Mouse (Mus musculus) lung, embryonic 14.5 days (tissue): Measurements from ENCODE around the gene Ltbp3. TPM values are rescaled to one million over a fixed set of nuclear protein-coding genes. Genes with fewer than 3 reads are reported as not detected.

Experiments used
- ATAC-seq: fragments of 200-750 bp; cut with Nextera tagmentation; 2 replicates; pipeline ENCODE4 v1.8.0; 2017; ENCODE audit warnings: mild to moderate bottlenecking, moderate TSS enrichment, moderate library complexity; ENCODE audit not compliant: insufficient read depth
- DNase-seq: peaks from one replicate; pipeline ENCODE4 v3.0.0-alpha.2; 2015
- H3K27ac ChIP-seq: fragments of 300-500 bp; sonication (generic); 2 replicates; pipeline ENCODE4 v1.5.1; 2014; ENCODE audit warnings: low read depth, mild to moderate bottlenecking, moderate library complexity
- H3K27me3 ChIP-seq: fragments of 300-500 bp; sonication (generic); 2 replicates; pipeline ENCODE4 v1.6.1; 2014; ENCODE audit warnings: low read length, control low read depth; ENCODE audit not compliant: insufficient read depth
- H3K36me3 ChIP-seq: fragments of 300-500 bp; sonication (generic); 2 replicates; pipeline ENCODE4 v1.6.1; 2014; ENCODE audit warnings: control low read depth; ENCODE audit not compliant: insufficient read depth
- H3K4me1 ChIP-seq: fragments of 300-500 bp; sonication (generic); 2 replicates; pipeline ENCODE4 v1.6.1; 2014; ENCODE audit warnings: antibody characterized with exemption, control low read depth; ENCODE audit not compliant: insufficient read depth
- H3K4me2 ChIP-seq: fragments of 300-500 bp; sonication (generic); 2 replicates; pipeline ENCODE4 v1.6.1; 2014; ENCODE audit warnings: mild to moderate bottlenecking
- H3K4me3 ChIP-seq: fragments of 300-500 bp; sonication (generic); 2 replicates; pipeline ENCODE4 v1.5.1; 2014; ENCODE audit warnings: low read depth, low read length
- H3K9ac ChIP-seq: fragments of 300-500 bp; sonication (generic); 2 replicates; pipeline ENCODE4 v1.6.1; 2014
- H3K9me3 ChIP-seq: fragments of 300-500 bp; sonication (generic); 2 replicates; pipeline ENCODE4 v1.6.1; 2016; ENCODE audit warnings: low read depth, low read length, control low read depth
- CTCF ChIP-seq: IDR thresholded peaks from 2 replicates; pipeline ENCODE4 v1.5.1; 2016; ENCODE audit warnings: antibody characterized with exemption, low read depth
- WGBS: fragments of 180-500 bp; shearing (Covaris S2); extraction: QIAGEN DNeasy Blood & Tissue Kit; methylation state at CpG from one replicate; pipeline ENCODE4 v1.1.7; 2014; 5-methylcytosine and 5-hydroxymethylcytosine counted together
- polyA plus RNA-seq: library from polyadenylated mRNA; unstranded; fragments of >200 nt; fragmentation: Nextera tagmentation; extraction: Ambion mirVana; gene quantifications from 2 replicates; pipeline ENCODE4 v1.2.1, GENCODE M21; 2014

Ltbp3 gene
- polyA plus RNA-seq, 1 experiment from 2014 or later, result 51.8 TPM

GRCm38 (mm10) chr19:5803041-5803880, 62.6 kb downstream of the Ltbp3 start:
- ATAC-seq, result peak; percentile 96
- Histone ChIP-seq H3K27ac (peak overlapping the region; percentile 99), H3K9ac (peak overlapping the region; percentile 88), H3K9me3 (no peaks in the 10 kb centered on the region), H3K4me3 (peak overlapping the region; percentile 86), H3K36me3 (peaks cover 24% of the 10 kb centered on the region), H3K27me3 (no peaks in the 10 kb centered on the region), H3K4me1 (peaks cover 30% of the 10 kb centered on the region), H3K4me2 (peak overlapping the region; percentile 99)
- TF ChIP-seq CTCF, result no peak
- DNase-seq, result peak; percentile 100
- WGBS, result under 1% methylated on average over 67 of the region's 67 CpGs

GRCm38 (mm10) chr19:5803881-5804279, 63.2 kb downstream of the Ltbp3 start:
- peak overlapping the region; percentile 88 for H3K9ac ChIP-seq
- H3K4me3 ChIP-seq, result peak overlapping the region; percentile 86
- WGBS, result under 1% methylated on average over 16 of the region's 16 CpGs
- peaks cover 33% of the 10 kb centered on the region for H3K4me1 ChIP-seq
- TF ChIP-seq CTCF, result no peak
- H3K27me3 ChIP-seq, result no peaks in the 10 kb centered on the region
- peak overlapping the region; percentile 99 for H3K4me2 ChIP-seq
- ATAC-seq (peak; percentile 3; the same call in 1 of the 2 replicates), DNase-seq (no peak)
- H3K9me3 ChIP-seq, result no peaks in the 10 kb centered on the region
- H3K27ac ChIP-seq, result peak overlapping the region; percentile 99
- H3K36me3 ChIP-seq, result peaks cover 18% of the 10 kb centered on the region

- TF ChIP-seq CTCF, result no peak
- H3K4me2 ChIP-seq, result peak overlapping the region; percentile 99
- 0 out of 2 replicates have a peak overlapping the region, but pooled peaks have one; percentile 86 for H3K4me3 ChIP-seq
- peak overlapping the region; percentile 99 for H3K27ac ChIP-seq
- 31% methylated on average over 8 of the region's 8 CpGs for WGBS
- peak overlapping the region; percentile 88 for H3K9ac ChIP-seq
- H3K4me1 ChIP-seq, result peaks cover 37% of the 10 kb centered on the region
- peaks cover 14% of the 10 kb centered on the region for H3K36me3 ChIP-seq
- no peaks in the 10 kb centered on the region for H3K27me3 ChIP-seq
- no peaks in the 10 kb centered on the region for H3K9me3 ChIP-seq
- DNase-seq (peak; percentile 44), ATAC-seq (no peak)
Observed at GRCm38 (mm10) chr19:5804371-5804899, 63.7 kb downstream of the Ltbp3 start.

- no peak for ATAC-seq
- DNase-seq, result peak; percentile 92
- Histone ChIP-seq H3K9ac (no peak overlapping the region), H3K36me3 (no peaks in the 10 kb centered on the region), H3K9me3 (no peaks in the 10 kb centered on the region), H3K27me3 (no peaks in the 10 kb centered on the region), H3K27ac (peak overlapping the region; percentile 99), H3K4me3 (no peak overlapping the region), H3K4me1 (peaks cover 55% of the 10 kb centered on the region), H3K4me2 (peak overlapping the region; percentile 46)
- WGBS, result 5% methylated on average over 8 of the region's 8 CpGs
- TF ChIP-seq CTCF, result no peak
Observed at GRCm38 (mm10) chr19:5806051-5806808, 65.5 kb downstream of the Ltbp3 start.

GRCm38 (mm10) chr19:5806809-5807205, 66.1 kb downstream of the Ltbp3 start:
- H3K36me3 ChIP-seq, result no peaks in the 10 kb centered on the region
- peaks cover 61% of the 10 kb centered on the region for H3K4me1 ChIP-seq
- no peak for TF ChIP-seq CTCF
- peak overlapping the region; percentile 26; the same call in 1 of the 2 replicates for H3K9ac ChIP-seq
- H3K27ac ChIP-seq, result peak overlapping the region; percentile 99
- 20% methylated on average over 6 of the region's 6 CpGs for WGBS
- ATAC-seq (no peak), DNase-seq (peak; percentile 53)
- H3K9me3 ChIP-seq, result no peaks in the 10 kb centered on the region
- H3K4me3 ChIP-seq, result no peak overlapping the region
- no peaks in the 10 kb centered on the region for H3K27me3 ChIP-seq
- peak overlapping the region; percentile 46 for H3K4me2 ChIP-seq

GRCm38 (mm10) chr19:5807740-5808139, 67.0 kb downstream of the Ltbp3 start:
- DNase-seq (no peak), ATAC-seq (no peak)
- TF ChIP-seq CTCF, result no peak
- H3K4me2 ChIP-seq, result no peak overlapping the region
- no peaks in the 10 kb centered on the region for H3K27me3 ChIP-seq
- H3K9ac ChIP-seq, result no peak overlapping the region
- H3K4me1 ChIP-seq, result peaks cover 66% of the 10 kb centered on the region
- 78% methylated on average over 3 of the region's 3 CpGs for WGBS
- H3K27ac ChIP-seq, result peak overlapping the region; percentile 10; the same call in 1 of the 2 replicates
- H3K36me3 ChIP-seq, result no peaks in the 10 kb centered on the region
- no peaks in the 10 kb centered on the region for H3K9me3 ChIP-seq
- no peak overlapping the region for H3K4me3 ChIP-seq

Other genes with a start within 250 kb of the Ltbp3 start
- gene 1700020D05Rik, start 237.1 kb upstream of the Ltbp3 start, polyA plus RNA-seq, result 0.18 TPM in 1 of 2 replicates, not detected in the other
- 6.0 and 6.7 TPM in 2 replicates for gene Snx32, start 230.4 kb upstream of the Ltbp3 start, polyA plus RNA-seq
- gene Ovol1, start 180.3 kb upstream of the Ltbp3 start, polyA plus RNA-seq, result 0.89 and 1.0 TPM in 2 replicates
- 3.7 and 4.2 TPM in 2 replicates for gene Ap5b1, start 172.9 kb upstream of the Ltbp3 start, polyA plus RNA-seq
- 138 and 145 TPM in 2 replicates for gene Rnaseh2c, start 139.0 kb upstream of the Ltbp3 start, polyA plus RNA-seq
- 25.5 and 33.4 TPM in 2 replicates for gene Kat5, start 130.7 kb upstream of the Ltbp3 start, polyA plus RNA-seq
- gene Rela, start 103.4 kb upstream of the Ltbp3 start, polyA plus RNA-seq, result 52.3 and 54.2 TPM in 2 replicates
- gene Sipa1, start 77.2 kb upstream of the Ltbp3 start, polyA plus RNA-seq, result 40.4 and 49.3 TPM in 2 replicates
- 36.6 TPM in 2 replicates for gene Map3k11, start 52.2 kb upstream of the Ltbp3 start, polyA plus RNA-seq
- gene Pcnx3, start 52.0 kb upstream of the Ltbp3 start, polyA plus RNA-seq, result 28.4 and 35.2 TPM in 2 replicates
- 0.32 and 0.47 TPM in 2 replicates for gene Kcnk7, start 36.5 kb upstream of the Ltbp3 start, polyA plus RNA-seq
- 15.5 and 17.4 TPM in 2 replicates for gene Ehbp1l1, start 14.6 kb upstream of the Ltbp3 start, polyA plus RNA-seq
- gene Fam89b, start 11.3 kb upstream of the Ltbp3 start, polyA plus RNA-seq, result 108 and 116 TPM in 2 replicates
- 74.8 and 84.5 TPM in 2 replicates for gene Scyl1, start 30.5 kb downstream of the Ltbp3 start, polyA plus RNA-seq
- gene Frmd8, start 134.4 kb downstream of the Ltbp3 start, polyA plus RNA-seq, result 37.9 and 42.2 TPM in 2 replicates
- 2.4 TPM in 2 replicates for gene Slc25a45, start 136.9 kb downstream of the Ltbp3 start, polyA plus RNA-seq
- gene Tigd3, start 153.2 kb downstream of the Ltbp3 start, polyA plus RNA-seq, result 2.7 and 3.8 TPM in 2 replicates
- 147 and 162 TPM in 2 replicates for gene Dpf2, start 172.1 kb downstream of the Ltbp3 start, polyA plus RNA-seq
- gene Cdc42ep2, start 183.9 kb downstream of the Ltbp3 start, polyA plus RNA-seq, result 9.8 and 9.9 TPM in 2 replicates
- gene Pola2, start 223.3 kb downstream of the Ltbp3 start, polyA plus RNA-seq, result 88.7 and 89.3 TPM in 2 replicates
- gene Slc22a20, start 245.2 kb downstream of the Ltbp3 start, polyA plus RNA-seq, result not detected in 2 replicates